Mouse (Mus musculus) hindbrain, embryonic 12.5 days (tissue): ENCODE data around the gene Rab3a. TPM values are rescaled to one million over a fixed set of nuclear protein-coding genes. Genes with fewer than 3 reads are reported as not detected.

Experiments
- microRNA-seq: library from miRNA; unstranded; fragments of <30 nt; microRNA quantifications from one replicate; pipeline ENCODE4, GENCODE M21; 2017
- polyA plus RNA-seq: library from polyadenylated mRNA; unstranded; fragments of >200 nt; fragmentation: Nextera tagmentation; extraction: Ambion mirVana; gene quantifications from 2 replicates; pipeline ENCODE4 v1.2.1, GENCODE M21; 2016

Gene Rab3a
- polyA plus RNA-seq, 1 experiment from 2014 or later = 126 TPM

Small RNA genes within 50 kb of the gene (microRNA-seq; reads per million reads assigned to microRNA genes)
- gene Mir7240 = 1.6 reads per million

Other genes starting within 250 kb of the Rab3a start
- 118 TPM in 2 replicates for gene Rex1bd, start 247.9 kb upstream of the Rab3a start, polyA plus RNA-seq
- gene Uba52, start 243.9 kb upstream of the Rab3a start, polyA plus RNA-seq = 633 and 755 TPM in 2 replicates
- 313 and 334 TPM in 2 replicates for gene Fkbp8, start 227.0 kb upstream of the Rab3a start, polyA plus RNA-seq
- 47.1 and 48.5 TPM in 2 replicates for gene Kxd1, start 226.7 kb upstream of the Rab3a start, polyA plus RNA-seq
- gene Ell, start 215.2 kb upstream of the Rab3a start, polyA plus RNA-seq = 19.0 and 19.4 TPM in 2 replicates
- 128 and 138 TPM in 2 replicates for gene Isyna1, start 160.3 kb upstream of the Rab3a start, polyA plus RNA-seq
- 141 and 143 TPM in 2 replicates for gene Ssbp4, start 145.8 kb upstream of the Rab3a start, polyA plus RNA-seq
- 0.79 and 1.1 TPM in 2 replicates for gene Lrrc25, start 138.5 kb upstream of the Rab3a start, polyA plus RNA-seq
- gene Gdf15, start 122.2 kb upstream of the Rab3a start, polyA plus RNA-seq = 0.15 and 0.17 TPM in 2 replicates
- gene Pgpep1, start 94.3 kb upstream of the Rab3a start, polyA plus RNA-seq = 101 and 125 TPM in 2 replicates
- 227 and 231 TPM in 2 replicates for gene Lsm4, start 81.4 kb upstream of the Rab3a start, polyA plus RNA-seq
- 186 and 217 TPM in 2 replicates for gene Jund, start 55.7 kb upstream of the Rab3a start, polyA plus RNA-seq
- gene Iqcn, start 51.2 kb upstream of the Rab3a start, polyA plus RNA-seq = 0.05 TPM in 1 of 2 replicates, not detected in the other
- not detected in 2 replicates for gene Gm3336, start 36.1 kb upstream of the Rab3a start, polyA plus RNA-seq
- gene Pde4c, start 31.0 kb upstream of the Rab3a start, polyA plus RNA-seq = 0.26 and 0.39 TPM in 2 replicates
- 38.2 and 38.3 TPM in 2 replicates for gene Mpv17l2, start 6.3 kb downstream of the Rab3a start, polyA plus RNA-seq
- gene Pik3r2, start 22.0 kb downstream of the Rab3a start, polyA plus RNA-seq = 84.5 and 85.5 TPM in 2 replicates
- 16.0 and 17.7 TPM in 2 replicates for gene Mast3, start 50.4 kb downstream of the Rab3a start, polyA plus RNA-seq
- not detected in 2 replicates for gene Il12rb1, start 53.8 kb downstream of the Rab3a start, polyA plus RNA-seq
- 9.8 and 11.1 TPM in 2 replicates for gene Arrdc2, start 85.0 kb downstream of the Rab3a start, polyA plus RNA-seq
- 22.1 and 23.8 TPM in 2 replicates for gene Kcnn1, start 108.6 kb downstream of the Rab3a start, polyA plus RNA-seq
- gene Ccdc124, start 119.3 kb downstream of the Rab3a start, polyA plus RNA-seq = 131 and 139 TPM in 2 replicates
- gene Slc5a5, start 138.1 kb downstream of the Rab3a start, polyA plus RNA-seq = 0.25 and 0.68 TPM in 2 replicates
- gene Rpl18a, start 142.7 kb downstream of the Rab3a start, polyA plus RNA-seq = 2,266 and 2,767 TPM in 2 replicates
- gene Map1s, start 151.3 kb downstream of the Rab3a start, polyA plus RNA-seq = 60.5 and 60.8 TPM in 2 replicates